Mouse (Mus musculus) kidney, adult 11 months (tissue): ENCODE data around the gene Zmat5.

Source experiments
- DNase-seq: peaks from one replicate; pipeline ENCODE4 v3.0.0; 2022

Zmat5 gene

DNA sequence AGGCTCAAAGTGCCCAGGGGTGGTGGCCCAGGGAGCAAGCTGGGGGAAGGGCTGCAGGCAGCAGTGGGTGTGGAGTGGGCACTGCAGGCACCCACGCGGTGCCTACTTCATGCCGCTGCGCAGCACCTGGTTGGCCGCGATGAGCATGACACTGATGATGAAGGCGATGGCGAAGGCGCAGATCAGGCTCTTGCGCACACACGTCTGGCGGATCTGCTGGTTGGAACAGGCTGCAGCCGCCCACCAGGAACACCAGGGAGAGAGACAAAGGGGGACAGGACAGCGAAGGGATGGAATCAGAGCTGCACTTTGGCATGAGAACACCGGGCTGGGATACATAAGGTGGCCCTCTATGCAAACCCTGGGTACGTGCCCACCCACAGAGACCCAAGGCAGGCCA lies 34.2 kb downstream of the Zmat5 start:
- DNase-seq = no peak

GRCm38 (mm10) chr11:4740785-4741184 lies 36.3 kb downstream of the Zmat5 start:
- DNase-seq = no peak

DNA sequence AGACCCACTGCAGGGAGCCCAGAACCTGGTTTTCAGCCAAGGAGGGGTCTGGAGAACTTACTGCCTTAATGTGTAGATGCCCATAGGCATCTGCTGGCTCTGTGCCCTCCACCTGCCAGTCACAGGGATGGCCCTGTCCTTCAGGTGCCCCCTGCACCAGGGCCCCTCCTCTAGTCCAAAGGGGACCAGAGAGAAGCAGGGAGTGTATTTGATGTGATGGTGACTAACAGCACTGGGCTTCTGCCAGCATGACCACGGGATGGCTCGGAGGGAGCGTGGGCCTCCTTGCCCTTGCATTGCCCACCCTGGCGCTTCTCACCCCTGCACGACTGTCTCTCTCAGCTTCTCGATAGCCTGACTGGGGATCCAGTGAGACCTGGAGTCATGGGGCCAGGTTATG lies 40.2 kb downstream of the Zmat5 start:
- DNase-seq = no peak

GRCm38 (mm10) chr11:4745969-4746368 lies 41.5 kb downstream of the Zmat5 start:
- DNase-seq = no peak

GRCm38 (mm10) chr11:4746733-4747132 lies 42.3 kb downstream of the Zmat5 start, which contains the start of gene Cabp7:
Cabp7 (minus strand) TSS chr11:4746778.
- no peak for DNase-seq

GRCm38 (mm10) chr11:4747285-4747684 lies 42.8 kb downstream of the Zmat5 start:
- no peak for DNase-seq

GRCm38 (mm10) chr11:4750263-4750662 lies 45.8 kb downstream of the Zmat5 start:
- peak; percentile 51 for DNase-seq

DNA sequence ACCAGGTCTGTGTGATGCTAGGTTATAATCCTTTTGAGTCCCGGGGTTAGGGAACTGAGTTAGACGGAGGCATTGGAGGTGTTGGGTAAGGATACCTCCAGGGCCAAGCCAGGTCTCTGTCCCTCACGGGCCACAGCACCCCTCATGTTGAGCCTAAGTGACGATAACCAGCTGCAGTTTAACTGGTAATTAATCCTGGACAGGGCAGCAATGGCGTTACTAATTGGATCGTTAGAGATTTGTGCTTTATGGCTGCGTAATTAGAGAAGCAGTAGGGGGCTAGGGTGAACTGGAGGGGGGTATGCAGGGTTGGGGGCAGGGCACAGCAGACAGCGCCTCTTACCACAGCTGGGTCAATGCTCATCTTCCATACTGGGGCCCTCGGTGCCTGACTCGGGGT lies 48.4 kb downstream of the Zmat5 start:
- no peak for DNase-seq

GRCm38 (mm10) chr11:4754036-4754435 lies 49.6 kb downstream of the Zmat5 start:
- no peak for DNase-seq

- DNase-seq = no peak
Observed at GRCm38 (mm10) chr11:4754867-4755266, 50.4 kb downstream of the Zmat5 start.

DNA sequence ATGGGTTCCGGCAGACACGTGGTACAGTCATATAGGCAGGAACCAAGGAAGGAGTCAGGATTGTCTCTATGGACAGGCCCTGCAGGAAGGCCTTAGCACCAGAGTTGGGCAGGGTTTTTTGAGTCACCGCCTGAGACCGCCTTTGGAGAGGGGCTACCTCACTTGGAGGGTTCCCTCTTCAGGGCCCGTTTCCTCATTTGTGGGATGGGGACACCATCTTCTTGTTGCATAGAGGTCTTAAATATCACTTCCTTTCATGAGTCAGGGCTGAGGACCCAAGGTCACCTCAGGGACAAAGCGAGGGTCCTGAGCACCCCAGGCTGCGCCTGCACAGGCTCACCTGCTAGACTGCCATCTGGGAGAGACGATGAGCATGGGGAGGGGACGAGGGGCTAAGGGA lies 52.0 kb downstream of the Zmat5 start:
- DNase-seq = no peak

DNA sequence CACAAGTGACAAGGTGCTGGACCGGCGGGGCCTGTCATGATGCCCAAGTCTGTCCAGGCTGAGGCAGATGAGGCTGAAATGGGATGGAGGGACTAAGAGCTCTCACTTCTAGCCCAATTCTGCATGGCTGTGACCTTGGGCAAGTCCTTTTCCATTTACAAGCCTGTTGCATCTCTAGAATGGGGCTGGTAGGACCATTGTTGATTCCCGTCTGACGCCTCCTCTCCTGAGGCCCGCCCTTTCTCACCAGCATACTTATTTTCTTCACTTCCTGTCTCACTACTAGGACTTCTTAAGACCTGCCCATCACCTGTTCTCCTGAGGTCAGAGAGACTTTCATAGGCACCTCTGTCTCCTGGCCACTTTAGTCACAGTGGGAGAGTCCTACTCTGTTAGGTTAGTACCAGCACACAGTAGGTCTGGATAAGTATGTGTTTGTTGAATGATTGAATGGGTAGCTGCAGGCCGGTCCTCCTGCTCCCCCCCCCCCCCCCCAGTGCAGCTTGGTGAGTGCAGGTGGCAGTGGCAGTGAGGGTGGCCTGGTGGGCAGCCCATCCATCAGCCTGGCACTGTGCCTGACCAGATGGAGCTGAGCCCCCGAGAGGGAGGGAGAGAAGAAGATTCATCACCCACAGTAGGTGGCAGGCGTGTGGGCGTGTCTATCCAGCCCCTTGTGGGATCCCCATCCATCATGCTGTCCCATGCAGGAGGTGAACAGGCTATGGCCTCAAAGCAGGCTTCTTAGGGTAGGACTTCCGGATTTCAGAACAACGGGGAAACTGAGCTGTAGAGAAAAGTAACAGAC lies 52.7 kb downstream of the Zmat5 start:
- no peak for DNase-seq

DNA sequence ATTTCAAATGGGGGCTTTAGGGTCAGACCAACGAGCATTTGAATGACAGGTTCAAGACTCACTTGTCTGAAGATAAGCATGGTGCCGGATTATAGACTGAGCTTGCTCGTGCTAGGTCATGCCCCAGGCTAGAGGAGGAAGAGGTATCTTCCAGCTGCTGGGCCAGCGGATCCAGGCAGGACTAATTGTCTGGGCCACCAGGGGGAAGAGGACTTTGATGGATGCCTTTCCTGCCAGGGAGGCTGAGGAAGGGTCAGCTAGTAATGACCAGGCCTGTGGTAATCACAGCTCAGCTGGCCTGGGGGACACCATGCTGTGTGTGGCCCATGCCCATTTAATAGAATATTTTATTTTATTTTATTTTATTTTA lies 53.3 kb downstream of the Zmat5 start:
- DNase-seq = no peak

DNA sequence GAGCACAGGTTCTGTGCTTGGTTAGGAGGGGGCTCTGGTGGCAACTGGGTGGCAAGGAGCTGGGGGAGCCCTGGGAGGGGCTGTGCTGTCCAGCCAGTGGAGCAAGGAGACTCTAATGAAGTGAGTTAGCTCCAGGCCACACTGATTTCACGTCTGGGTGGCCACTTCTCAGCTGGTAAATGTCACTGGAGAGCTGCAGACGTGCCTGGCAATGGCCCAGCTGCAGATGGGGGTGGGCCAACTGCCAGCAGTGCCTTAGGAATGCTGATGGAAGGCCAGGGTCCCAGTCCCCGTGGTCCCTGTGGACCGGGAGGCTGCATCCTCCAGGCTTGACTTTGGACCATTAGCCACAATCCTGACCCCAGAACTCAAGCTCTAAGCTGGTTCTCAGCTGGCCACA lies 56.0 kb downstream of the Zmat5 start:
- peak; percentile 30 for DNase-seq

GRCm38 (mm10) chr11:4761991-4762390 lies 57.5 kb downstream of the Zmat5 start:
- no peak for DNase-seq

- DNase-seq = no peak
Observed at GRCm38 (mm10) chr11:4762511-4762910, 58.0 kb downstream of the Zmat5 start.

DNA sequence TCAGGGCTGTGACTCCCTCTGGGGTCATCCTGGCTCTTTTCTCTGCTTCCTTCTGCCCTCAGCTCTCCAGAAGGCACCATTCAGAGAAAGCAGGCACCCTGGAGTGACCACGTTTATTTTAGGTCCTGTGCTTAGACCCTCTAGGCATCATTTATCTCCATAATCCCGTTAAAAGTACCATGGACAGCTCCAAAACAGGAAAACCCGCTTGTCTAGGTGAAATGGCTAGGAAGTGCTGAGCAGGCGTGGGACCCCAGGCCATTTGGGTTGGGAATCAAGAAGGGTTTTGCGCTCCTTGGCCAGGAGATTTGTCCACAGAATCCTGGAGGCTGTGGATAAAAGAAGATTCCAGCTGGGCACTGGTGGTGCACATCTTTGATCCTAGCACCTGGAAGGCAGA lies 59.2 kb downstream of the Zmat5 start:
- no peak for DNase-seq

GRCm38 (mm10) chr11:4764476-4764875 lies 60.0 kb downstream of the Zmat5 start:
- no peak for DNase-seq

- no peak for DNase-seq
Observed at GRCm38 (mm10) chr11:4768399-4768798, 63.9 kb downstream of the Zmat5 start.

- DNase-seq = no peak
Observed at GRCm38 (mm10) chr11:4769293-4769692, 64.8 kb downstream of the Zmat5 start.

GRCm38 (mm10) chr11:4769881-4770280 lies 65.4 kb downstream of the Zmat5 start:
- DNase-seq = no peak

GRCm38 (mm10) chr11:4771756-4772155 lies 67.3 kb downstream of the Zmat5 start:
- DNase-seq = no peak

DNA sequence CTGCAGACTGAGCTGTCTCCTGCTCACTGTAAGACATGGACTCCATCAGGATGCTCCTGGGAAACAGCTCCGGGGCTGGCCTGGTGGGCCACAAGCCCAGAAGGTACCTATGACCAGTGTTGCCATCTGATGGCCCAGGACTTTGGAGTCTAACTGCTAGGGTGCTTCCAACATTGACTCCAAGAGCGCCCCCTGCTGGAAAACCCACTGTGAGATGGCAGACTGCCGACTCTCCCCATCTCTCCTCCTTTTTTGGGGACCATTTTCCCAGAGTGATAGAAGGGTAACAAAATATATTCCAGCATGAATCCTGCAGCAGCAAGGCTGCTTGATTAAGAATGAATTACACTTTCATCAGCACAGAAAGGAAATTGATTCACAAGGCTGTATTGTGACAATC lies 68.4 kb downstream of the Zmat5 start:
- peak; percentile 28 for DNase-seq

DNA sequence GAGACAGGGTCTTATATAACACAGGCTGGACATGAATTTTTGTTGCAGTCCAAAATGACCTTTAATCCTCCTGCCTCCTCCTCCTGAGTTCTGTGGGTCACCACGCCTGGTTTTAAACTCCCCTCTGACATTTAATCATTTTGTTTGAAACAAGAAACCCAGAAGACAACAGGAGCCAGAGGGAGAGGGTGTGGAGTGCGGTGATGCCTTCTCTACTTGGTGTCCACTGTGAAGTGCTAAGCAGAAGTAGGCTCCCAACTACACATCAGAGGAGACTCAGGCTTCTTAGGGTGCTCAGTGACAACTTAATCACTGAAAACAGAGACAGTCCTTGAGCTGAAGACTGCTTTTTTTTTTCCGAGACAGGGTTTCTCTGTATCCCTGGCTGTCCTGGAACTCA lies 76.4 kb downstream of the Zmat5 start:
- DNase-seq = no peak

GRCm38 (mm10) chr11:4783116-4783515 lies 78.6 kb downstream of the Zmat5 start:
- no peak for DNase-seq
